Mouse (Mus musculus): ENCODE data around the gene Ace2. TPM values are rescaled to one million over a fixed set of nuclear protein-coding genes. Genes with fewer than 3 reads are reported as not detected.

Gene Ace2
- 1.4 and 3.1 TPM in 2 replicates for polyA plus RNA-seq (2015; fragmentation: Nextera tagmentation; extraction: Ambion mirVana)

DNA sequence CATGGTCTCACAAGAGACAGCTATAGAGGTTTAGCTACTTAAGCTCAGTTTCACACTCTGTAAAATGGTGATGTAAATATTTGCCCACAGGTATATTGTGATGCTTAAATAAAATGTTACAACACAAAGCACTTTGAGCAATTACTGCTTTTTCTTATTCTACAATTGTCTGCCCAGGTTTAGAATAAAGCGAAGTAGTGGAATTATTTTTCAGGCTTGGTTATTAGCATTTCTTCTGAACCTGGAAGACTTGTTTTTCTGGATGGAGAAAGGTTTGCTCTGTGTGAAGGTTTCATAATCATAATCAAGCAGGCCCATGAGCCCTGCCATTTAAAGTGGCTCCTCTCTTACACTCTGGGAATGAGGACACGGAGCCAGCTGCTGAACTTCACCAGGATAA is at the start of gene Ace2:
TSS of gene Ace2 (plus strand) at position 301 of the 400 bp plus-strand sequence.
- no peak within 1 kb of the TSS for H3K9ac ChIP-seq (ENCODE audit: low read length)
- no peaks in the 10 kb centered on the region for H3K4me1 ChIP-seq (ENCODE audit: control insufficient read depth, insufficient read depth, low read length)
- no peak within 1 kb of the TSS for H3K4me3 ChIP-seq (ENCODE audit: low read length)
- WGBS, result 85% methylated on average over 2 of the region's 2 CpGs
- H3K36me3 ChIP-seq (ENCODE audit: control insufficient read depth, insufficient read depth), result no peaks in the 10 kb centered on the region
- no peaks in the 10 kb centered on the region for H3K27me3 ChIP-seq (ENCODE audit: control insufficient read depth, insufficient read depth, low read length)
- no peak within 1 kb of the TSS for H3K4me2 ChIP-seq (ENCODE audit: low read depth, low read length)
- H3K27ac ChIP-seq (ENCODE audit: low read length), result no peak within 1 kb of the TSS
- H3K9me3 ChIP-seq (replicated peaks; ENCODE audit: control insufficient read depth, low read length), result no peaks in the 10 kb centered on the region
- ATAC-seq (replicated peaks; ENCODE audit: extremely low read depth, insufficient read depth, low FRiP score), result no peak

DNA sequence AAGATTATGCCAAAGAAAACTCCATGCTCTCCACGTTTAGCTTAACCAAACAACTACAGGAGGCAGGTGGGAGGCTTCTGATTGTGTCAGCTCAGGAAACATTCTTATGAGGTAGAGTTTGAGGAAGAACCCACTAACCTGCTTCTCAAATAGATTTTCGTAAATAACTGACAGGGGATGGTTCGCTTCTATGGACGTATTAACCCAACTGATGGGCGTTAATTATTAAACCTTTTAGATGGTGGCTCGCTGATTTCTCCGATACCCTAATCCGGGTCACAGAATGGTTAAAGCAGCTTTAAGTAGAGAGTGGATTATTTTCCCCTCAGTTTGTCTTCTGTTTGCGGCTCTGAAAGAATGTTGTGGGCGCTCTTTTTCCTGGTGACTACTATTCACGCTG is 49.2 kb upstream of the Ace2 start:
- Histone ChIP-seq H3K36me3 (ENCODE audit: control insufficient read depth, insufficient read depth) (no peaks in the 10 kb centered on the region), H3K9me3 (replicated peaks; ENCODE audit: control insufficient read depth, low read length) (no peaks in the 10 kb centered on the region), H3K4me1 (ENCODE audit: control insufficient read depth, insufficient read depth, low read length) (no peaks in the 10 kb centered on the region), H3K27ac (ENCODE audit: low read length) (no peak overlapping the region), H3K9ac (ENCODE audit: low read length) (no peak overlapping the region), H3K4me3 (ENCODE audit: low read length) (no peak overlapping the region), H3K4me2 (ENCODE audit: low read depth, low read length) (no peak overlapping the region), H3K27me3 (ENCODE audit: control insufficient read depth, insufficient read depth, low read length) (no peaks in the 10 kb centered on the region)
- no peak for ATAC-seq (replicated peaks; ENCODE audit: extremely low read depth, insufficient read depth, low FRiP score)
- WGBS, result 76% methylated on average over 11 of the region's 11 CpGs

DNA sequence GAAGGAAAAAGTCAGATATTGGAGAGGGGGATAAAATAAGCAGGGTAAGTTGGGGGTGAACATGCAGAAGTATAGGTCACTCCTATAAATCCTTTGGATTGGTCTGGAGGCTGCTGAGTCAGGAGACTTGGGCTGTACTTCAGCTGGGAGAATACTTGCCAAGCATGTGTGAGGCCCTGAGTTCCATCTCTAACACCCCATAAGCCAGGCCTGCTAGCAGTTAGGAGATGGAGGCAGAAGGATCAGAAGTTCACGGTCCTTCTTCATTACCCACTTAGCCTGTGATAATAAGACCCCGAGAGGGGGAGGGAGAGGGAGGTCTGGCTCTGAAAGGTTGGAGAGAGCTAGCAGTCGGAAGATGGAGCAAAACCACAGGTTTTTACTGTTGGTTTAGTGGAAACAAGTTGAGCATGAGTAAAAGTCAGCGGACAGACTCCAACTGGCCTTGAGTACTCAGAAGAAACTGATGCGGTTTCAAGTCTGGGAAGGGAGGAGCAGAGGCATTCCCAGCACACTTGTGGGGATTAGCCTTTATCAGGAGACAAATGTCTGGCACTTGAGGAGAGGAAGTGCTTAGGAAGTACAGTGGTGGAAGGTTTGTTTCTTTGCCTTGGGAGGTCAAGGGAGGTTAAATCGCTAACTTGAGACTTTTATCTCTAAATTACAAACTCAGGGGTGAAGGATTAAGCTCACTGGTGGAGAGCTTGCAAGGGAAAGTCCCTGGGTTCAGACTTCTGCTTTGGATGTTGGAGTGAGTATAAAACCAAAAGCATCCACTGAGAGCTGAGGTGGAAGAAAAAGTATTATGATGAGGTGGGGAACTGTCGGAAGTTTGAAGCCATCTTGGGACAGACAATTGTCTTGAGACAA is 46.6 kb upstream of the Ace2 start:
- H3K27ac ChIP-seq (ENCODE audit: low read length), result no peak overlapping the region

DNA sequence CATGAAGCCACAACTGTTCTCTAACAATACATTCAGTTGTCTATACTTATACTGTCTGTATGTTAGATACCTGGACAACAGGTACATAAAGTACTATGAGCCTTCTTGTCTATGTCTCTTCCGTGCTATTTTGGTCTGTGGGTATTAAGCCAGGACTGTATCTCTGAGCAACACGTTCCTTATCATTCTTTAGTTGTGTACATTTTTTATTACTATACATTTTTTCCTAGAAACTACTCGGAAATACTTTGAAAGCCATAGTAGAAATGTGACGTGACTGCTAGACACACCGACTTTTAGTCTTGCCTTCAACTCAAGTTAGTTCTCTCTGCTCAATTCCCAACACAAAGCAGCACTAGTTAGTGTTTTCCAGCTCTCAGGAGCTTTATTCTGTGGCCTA is 45.7 kb upstream of the Ace2 start:
- no peaks in the 10 kb centered on the region for H3K27me3 ChIP-seq (ENCODE audit: control insufficient read depth, insufficient read depth, low read length)
- H3K27ac ChIP-seq (ENCODE audit: low read length), result no peak overlapping the region
- no peak overlapping the region for H3K9ac ChIP-seq (ENCODE audit: low read length)
- no peaks in the 10 kb centered on the region for H3K9me3 ChIP-seq (replicated peaks; ENCODE audit: control insufficient read depth, low read length)
- no peak overlapping the region for H3K4me3 ChIP-seq (ENCODE audit: low read length)
- ATAC-seq (replicated peaks; ENCODE audit: extremely low read depth, insufficient read depth, low FRiP score), result no peak
- 76% methylated on average over 5 of the region's 5 CpGs for WGBS
- H3K4me1 ChIP-seq (ENCODE audit: control insufficient read depth, insufficient read depth, low read length), result no peaks in the 10 kb centered on the region
- no peaks in the 10 kb centered on the region for H3K36me3 ChIP-seq (ENCODE audit: control insufficient read depth, insufficient read depth)
- no peak overlapping the region for H3K4me2 ChIP-seq (ENCODE audit: low read depth, low read length)

More for the DNA sequence above, 46.6 kb upstream of the Ace2 start:
- Histone ChIP-seq H3K4me2 (ENCODE audit: low read depth, low read length) (no peak overlapping the region), H3K9me3 (replicated peaks; ENCODE audit: control insufficient read depth, low read length) (no peaks in the 10 kb centered on the region), H3K9ac (ENCODE audit: low read length) (no peak overlapping the region), H3K4me3 (ENCODE audit: low read length) (no peak overlapping the region), H3K36me3 (ENCODE audit: control insufficient read depth, insufficient read depth) (no peaks in the 10 kb centered on the region), H3K4me1 (ENCODE audit: control insufficient read depth, insufficient read depth, low read length) (no peaks in the 10 kb centered on the region), H3K27me3 (ENCODE audit: control insufficient read depth, insufficient read depth, low read length) (no peaks in the 10 kb centered on the region)
- WGBS, result 28% methylated on average over 7 of the region's 7 CpGs
- peak; percentile 6 for ATAC-seq (replicated peaks; ENCODE audit: extremely low read depth, insufficient read depth, low FRiP score)

DNA sequence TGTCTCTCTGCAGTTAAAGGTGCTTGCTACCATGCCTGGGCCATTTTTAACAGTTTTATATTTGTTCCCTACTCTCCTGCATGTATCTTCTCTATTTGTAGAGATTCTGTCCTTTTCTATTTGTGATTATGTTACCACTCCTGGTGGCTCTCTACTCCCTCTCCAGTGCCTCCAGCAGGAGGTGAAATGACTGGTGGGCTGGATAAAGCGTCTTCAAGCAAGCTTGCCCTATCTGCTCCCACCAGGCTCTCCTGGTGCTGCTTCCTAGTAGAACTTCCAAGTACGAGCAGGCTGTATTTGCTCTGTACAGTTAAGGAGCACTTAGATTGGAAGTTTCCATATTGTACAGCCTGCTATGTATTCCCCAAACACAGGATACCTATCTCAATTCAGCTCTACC is 43.3 kb upstream of the Ace2 start:
- Histone ChIP-seq H3K27ac (ENCODE audit: low read length) (no peak overlapping the region), H3K4me2 (ENCODE audit: low read depth, low read length) (no peak overlapping the region), H3K27me3 (ENCODE audit: control insufficient read depth, insufficient read depth, low read length) (no peaks in the 10 kb centered on the region), H3K4me3 (ENCODE audit: low read length) (no peak overlapping the region), H3K4me1 (ENCODE audit: control insufficient read depth, insufficient read depth, low read length) (no peaks in the 10 kb centered on the region), H3K9ac (ENCODE audit: low read length) (no peak overlapping the region), H3K9me3 (replicated peaks; ENCODE audit: control insufficient read depth, low read length) (no peaks in the 10 kb centered on the region), H3K36me3 (ENCODE audit: control insufficient read depth, insufficient read depth) (no peaks in the 10 kb centered on the region)
- ATAC-seq (replicated peaks; ENCODE audit: extremely low read depth, insufficient read depth, low FRiP score), result no peak
- WGBS, result 69% methylated on average over 2 of the region's 2 CpGs

DNA sequence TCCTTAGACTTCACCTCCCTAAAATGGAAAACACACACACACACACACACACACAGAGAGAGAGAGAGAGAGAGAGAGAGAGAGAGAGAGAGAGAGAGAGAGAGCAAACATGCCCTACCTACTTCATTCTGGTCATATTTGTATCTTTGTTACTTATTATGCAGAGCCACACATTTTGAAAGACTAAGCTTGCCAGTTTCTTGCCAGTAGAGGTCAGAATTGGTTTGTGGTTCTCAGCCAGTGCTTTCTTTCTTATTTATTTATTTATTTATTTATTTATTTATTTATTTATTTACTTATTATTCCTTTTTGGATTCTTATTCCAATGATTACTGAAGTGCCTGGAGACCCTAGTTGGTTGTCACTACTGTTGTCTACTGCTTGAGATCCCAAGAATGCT is 37.6 kb upstream of the Ace2 start:
- Histone ChIP-seq H3K4me1 (ENCODE audit: control insufficient read depth, insufficient read depth, low read length) (no peaks in the 10 kb centered on the region), H3K9ac (ENCODE audit: low read length) (no peak overlapping the region), H3K4me3 (ENCODE audit: low read length) (no peak overlapping the region), H3K36me3 (ENCODE audit: control insufficient read depth, insufficient read depth) (no peaks in the 10 kb centered on the region), H3K9me3 (replicated peaks; ENCODE audit: control insufficient read depth, low read length) (no peaks in the 10 kb centered on the region), H3K4me2 (ENCODE audit: low read depth, low read length) (no peak overlapping the region), H3K27me3 (ENCODE audit: control insufficient read depth, insufficient read depth, low read length) (no peaks in the 10 kb centered on the region), H3K27ac (ENCODE audit: low read length) (no peak overlapping the region)
- ATAC-seq (replicated peaks; ENCODE audit: extremely low read depth, insufficient read depth, low FRiP score), result no peak

DNA sequence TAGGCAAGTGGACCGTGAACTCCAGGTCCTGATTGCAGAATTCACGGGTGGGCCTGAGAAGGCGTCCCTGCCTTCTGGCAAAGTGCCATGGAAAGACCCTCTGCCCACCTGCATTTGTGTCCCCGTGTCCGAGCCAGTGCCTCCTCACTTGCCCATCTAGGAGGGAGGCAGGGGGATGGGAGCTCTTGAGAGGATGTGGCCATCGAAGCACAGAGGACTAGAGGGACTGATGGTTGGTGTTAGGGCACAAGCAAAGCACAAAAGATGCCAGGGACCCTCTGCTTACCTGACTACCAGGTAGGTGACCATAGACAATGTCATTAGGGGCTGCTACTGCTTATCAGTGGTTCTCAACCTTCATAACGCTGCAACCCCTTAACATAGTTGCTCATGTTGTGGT is 36.9 kb upstream of the Ace2 start:
- Histone ChIP-seq H3K36me3 (ENCODE audit: control insufficient read depth, insufficient read depth) (no peaks in the 10 kb centered on the region), H3K27me3 (ENCODE audit: control insufficient read depth, insufficient read depth, low read length) (no peaks in the 10 kb centered on the region)
- no peak for ATAC-seq (replicated peaks; ENCODE audit: extremely low read depth, insufficient read depth, low FRiP score)

DNA sequence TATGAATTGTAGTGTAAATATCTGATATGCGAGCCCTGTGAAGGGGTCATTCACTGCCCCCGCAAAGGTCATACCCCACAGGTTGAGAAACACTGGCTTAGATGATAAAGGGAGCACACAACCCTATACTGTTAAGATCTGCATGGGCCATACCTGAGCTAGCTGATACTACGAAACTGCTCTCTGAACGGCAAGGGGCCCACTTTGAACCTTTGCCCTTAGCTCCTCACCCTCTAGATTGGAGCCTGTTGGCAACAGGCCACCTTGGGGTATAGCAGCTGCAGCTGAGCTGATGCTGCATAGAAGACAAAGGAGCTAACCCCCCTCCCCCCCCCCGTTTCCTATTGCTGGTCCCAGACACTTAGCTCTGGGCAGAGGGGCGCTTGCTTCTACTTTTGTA is 36.5 kb upstream of the Ace2 start:
- no peaks in the 10 kb centered on the region for H3K36me3 ChIP-seq (ENCODE audit: control insufficient read depth, insufficient read depth)
- H3K9me3 ChIP-seq (replicated peaks; ENCODE audit: control insufficient read depth, low read length), result no peaks in the 10 kb centered on the region
- H3K27ac ChIP-seq (ENCODE audit: low read length), result no peak overlapping the region
- no peak overlapping the region for H3K9ac ChIP-seq (ENCODE audit: low read length)
- no peaks in the 10 kb centered on the region for H3K4me1 ChIP-seq (ENCODE audit: control insufficient read depth, insufficient read depth, low read length)
- H3K27me3 ChIP-seq (ENCODE audit: control insufficient read depth, insufficient read depth, low read length), result no peaks in the 10 kb centered on the region
- 61% methylated on average over 6 of the region's 6 CpGs for WGBS
- no peak overlapping the region for H3K4me3 ChIP-seq (ENCODE audit: low read length)
- ATAC-seq (replicated peaks; ENCODE audit: extremely low read depth, insufficient read depth, low FRiP score), result no peak
- H3K4me2 ChIP-seq (ENCODE audit: low read depth, low read length), result no peak overlapping the region

More for the DNA sequence above, 36.9 kb upstream of the Ace2 start:
- no peak overlapping the region for H3K9ac ChIP-seq (ENCODE audit: low read length)
- no peak overlapping the region for H3K27ac ChIP-seq (ENCODE audit: low read length)
- H3K4me2 ChIP-seq (ENCODE audit: low read depth, low read length), result no peak overlapping the region
- 74% methylated on average over 7 of the region's 7 CpGs for WGBS
- no peaks in the 10 kb centered on the region for H3K4me1 ChIP-seq (ENCODE audit: control insufficient read depth, insufficient read depth, low read length)
- H3K9me3 ChIP-seq (replicated peaks; ENCODE audit: control insufficient read depth, low read length), result no peaks in the 10 kb centered on the region
- no peak overlapping the region for H3K4me3 ChIP-seq (ENCODE audit: low read length)

DNA sequence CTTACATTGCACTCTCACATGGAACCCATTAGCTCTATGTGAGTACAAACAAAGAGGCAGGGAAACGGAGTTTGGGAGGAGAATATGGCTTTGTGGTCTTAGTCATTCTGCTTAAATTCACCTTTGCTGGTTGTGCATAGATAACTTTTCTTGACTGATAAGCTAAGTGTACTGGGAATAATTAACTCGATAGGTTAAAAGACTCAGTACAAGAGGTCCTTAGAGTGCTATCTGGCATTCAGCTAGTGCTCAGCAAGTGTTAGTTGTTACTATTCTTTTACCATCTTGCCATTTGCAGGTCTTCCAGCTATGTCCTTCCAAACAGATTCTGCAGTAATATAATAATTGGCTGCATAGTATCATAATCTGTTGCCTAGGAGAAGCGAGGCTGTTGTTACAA is 28.0 kb upstream of the Ace2 start:
- H3K27me3 ChIP-seq (ENCODE audit: control insufficient read depth, insufficient read depth, low read length), result no peaks in the 10 kb centered on the region
- no peak overlapping the region for H3K9ac ChIP-seq (ENCODE audit: low read length)
- no peaks in the 10 kb centered on the region for H3K9me3 ChIP-seq (replicated peaks; ENCODE audit: control insufficient read depth, low read length)
- no peak overlapping the region for H3K27ac ChIP-seq (ENCODE audit: low read length)
- no peak for ATAC-seq (replicated peaks; ENCODE audit: extremely low read depth, insufficient read depth, low FRiP score)
- no peaks in the 10 kb centered on the region for H3K36me3 ChIP-seq (ENCODE audit: control insufficient read depth, insufficient read depth)
- no peak overlapping the region for H3K4me3 ChIP-seq (ENCODE audit: low read length)
- H3K4me2 ChIP-seq (ENCODE audit: low read depth, low read length), result no peak overlapping the region
- no peaks in the 10 kb centered on the region for H3K4me1 ChIP-seq (ENCODE audit: control insufficient read depth, insufficient read depth, low read length)
- 57% methylated on average over 3 of the region's 3 CpGs for WGBS

Measured in heart, embryonic 16.5 days (tissue).